Mouse (Mus musculus): Measurements from ENCODE around the gene Cracr2b. TPM values are rescaled to one million over a fixed set of nuclear protein-coding genes. Genes with fewer than 3 reads are reported as not detected.
A peak's percentile ranks its signal among the peaks of the same experiment; 100 is the strongest.

The Cracr2b gene
- total RNA-seq, 2 experiments from 2014 or later = 2.5 to 4.1 TPM

- peak; percentile 80 to 87 for DNase-seq (ENCODE audit: low spot score in 2 of 2)
- intact Hi-C loops (cut with DNase I) = loop anchor here (1.0 to 2.0 kb wide), 2 partner anchors 44 to 186 kb away; no protein-coding TSS in a partner anchor
These were observed 20.1 kb downstream of the Cracr2b start for GRCm38 (mm10) chr7:141480842-141481497.

- DNase-seq (ENCODE audit: low spot score in 2 of 2) = peak; percentile 52 to 69
- intact Hi-C loops (cut with DNase I) = loop anchor here (1.0 to 2.0 kb wide), 2 partner anchors 44 to 185 kb away; no protein-coding TSS in a partner anchor
These were observed 20.9 kb downstream of the Cracr2b start for GRCm38 (mm10) chr7:141481498-141482401.

GRCm38 (mm10) chr7:141482531-141483024 lies 21.7 kb downstream of the Cracr2b start:
- DNase-seq (ENCODE audit: low spot score in 2 of 2) = no peak
- intact Hi-C loops (cut with DNase I) = no loop called here

GRCm38 (mm10) chr7:141483114-141483653 lies 22.3 kb downstream of the Cracr2b start:
- intact Hi-C loops (cut with DNase I) = no loop called here
- no peak for DNase-seq (ENCODE audit: low spot score in 2 of 2)

- intact Hi-C loops (cut with DNase I) = no loop called here
- DNase-seq (ENCODE audit: low spot score in 2 of 2) = no peak
These were observed 23.6 kb downstream of the Cracr2b start for GRCm38 (mm10) chr7:141484186-141485120.

- intact Hi-C loops (cut with DNase I) = no loop called here
- DNase-seq (ENCODE audit: low spot score in 2 of 2) = no peak
These were observed 24.3 kb downstream of the Cracr2b start for GRCm38 (mm10) chr7:141485186-141485585.

- intact Hi-C loops (cut with DNase I) = no loop called here
- no peak for DNase-seq (ENCODE audit: low spot score in 2 of 2)
These were observed 24.7 kb downstream of the Cracr2b start for GRCm38 (mm10) chr7:141485606-141486005.

- DNase-seq (ENCODE audit: low spot score in 2 of 2) = no peak
- intact Hi-C loops (cut with DNase I) = no loop called here
These were observed 25.3 kb downstream of the Cracr2b start for GRCm38 (mm10) chr7:141486239-141486638.

GRCm38 (mm10) chr7:141487141-141487540 lies 26.2 kb downstream of the Cracr2b start:
- no peak for DNase-seq (ENCODE audit: low spot score in 2 of 2)
- intact Hi-C loops (cut with DNase I) = no loop called here

GRCm38 (mm10) chr7:141491151-141491550 lies 30.3 kb downstream of the Cracr2b start:
- intact Hi-C loops (cut with DNase I) = no loop called here
- DNase-seq (ENCODE audit: low spot score in 2 of 2) = no peak

- DNase-seq (ENCODE audit: low spot score in 2 of 2) = no peak
- intact Hi-C loops (cut with DNase I) = no loop called here
These were observed 31.8 kb downstream of the Cracr2b start for GRCm38 (mm10) chr7:141492738-141493137.

GRCm38 (mm10) chr7:141493729-141494128 lies 32.8 kb downstream of the Cracr2b start:
- DNase-seq (ENCODE audit: low spot score in 2 of 2) = no peak
- intact Hi-C loops (cut with DNase I) = no loop called here

- DNase-seq (ENCODE audit: low spot score in 2 of 2) = no peak
- intact Hi-C loops (cut with DNase I) = no loop called here
These were observed 34.5 kb downstream of the Cracr2b start for GRCm38 (mm10) chr7:141495379-141495778.

GRCm38 (mm10) chr7:141495940-141496339 lies 35.0 kb downstream of the Cracr2b start:
- intact Hi-C loops (cut with DNase I) = no loop called here

GRCm38 (mm10) chr7:141497600-141497999 lies 36.7 kb downstream of the Cracr2b start:
- intact Hi-C loops (cut with DNase I) = no loop called here
- DNase-seq (ENCODE audit: low spot score in 2 of 2) = no peak

More at GRCm38 (mm10) chr7:141495940-141496339, 35.0 kb downstream of the Cracr2b start:
- DNase-seq (ENCODE audit: low spot score in 2 of 2) = no peak

- DNase-seq (ENCODE audit: low spot score in 2 of 2) = no peak
- intact Hi-C loops (cut with DNase I) = no loop called here
These were observed 41.1 kb downstream of the Cracr2b start for GRCm38 (mm10) chr7:141501820-141502555.

- intact Hi-C loops (cut with DNase I) = no loop called here
- DNase-seq (ENCODE audit: low spot score in 2 of 2) = no peak
These were observed 41.6 kb downstream of the Cracr2b start for GRCm38 (mm10) chr7:141502556-141502905.

GRCm38 (mm10) chr7:141506278-141506677 lies 45.4 kb downstream of the Cracr2b start:
- intact Hi-C loops (cut with DNase I) = no loop called here
- no peak for DNase-seq (ENCODE audit: low spot score in 2 of 2)

- intact Hi-C loops (cut with DNase I) = no loop called here
- DNase-seq (ENCODE audit: low spot score in 2 of 2) = no peak
These were observed 47.3 kb downstream of the Cracr2b start for GRCm38 (mm10) chr7:141508160-141508559.
